Comparison of ENCODE assay signal across 8 mouse cellular contexts in the genomic region with DNA sequence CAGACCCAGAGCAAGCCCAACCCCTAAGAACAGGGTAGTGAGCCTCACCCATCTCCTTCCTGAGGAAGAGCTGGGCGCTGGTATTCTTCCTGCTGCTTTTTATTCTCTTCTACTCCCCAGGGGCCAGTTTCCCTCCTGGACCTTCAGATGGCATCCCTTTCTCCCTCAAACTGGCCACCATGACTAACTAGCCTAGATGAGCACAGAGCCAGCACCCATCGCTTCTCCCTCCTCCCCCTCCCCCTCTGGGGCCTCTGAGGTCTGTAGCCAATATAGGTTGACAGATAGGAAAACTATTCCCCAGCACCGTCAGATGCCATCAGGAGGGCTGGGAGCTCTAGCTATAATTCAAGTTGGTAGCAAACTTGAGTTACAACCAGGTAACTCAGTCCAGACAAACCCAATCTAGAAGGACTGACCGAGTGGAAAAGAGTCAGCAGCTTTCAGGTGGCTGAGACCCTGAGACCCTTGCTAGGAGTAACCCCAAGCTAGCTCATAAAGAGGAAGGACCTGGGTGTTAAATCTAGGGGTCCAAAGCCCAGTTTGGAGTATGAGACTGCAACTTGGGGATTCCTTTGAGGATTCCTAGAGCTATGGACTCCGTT. TPM values are rescaled to one million over a fixed set of nuclear protein-coding genes. Genes with fewer than 3 reads are reported as not detected.
DNase-seq lines count a peak whose midpoint lies in the region; ATAC-seq and TF ChIP-seq lines count a peak whose summit lies in the region.
"Had no signal": no experiment of that assay in that cellular context is flagged by ENCODE, and none has a peak within 500 bp of the region (broad histone marks: within the 10 kb centered on the region; RNA-seq: fewer than 3 reads in every experiment).

No protein-coding gene starts in this region.

- H3K27ac ChIP-seq in layer of hippocampus, adult 2 months = peak overlapping the region; percentile 68
- peak overlapping the region; percentile 35 for H3K27ac ChIP-seq in brown adipose tissue, adult 24 weeks (replicated peaks; ENCODE audit: low read depth, low read length)
- peak overlapping the region; percentile 22; the same call in 1 of the 2 replicates for H3K27ac ChIP-seq in limb, embryonic 13.5 days

- no peak for TF ChIP-seq CTCF in layer of hippocampus, adult 2 months (conservative IDR thresholded peaks at IDR 0.05)

- 46% methylated on average over 5 of the region's 5 CpGs for WGBS in limb, embryonic 13.5 days

- H3K4me2 ChIP-seq in limb, embryonic 13.5 days (replicated peaks) = peak overlapping the region; percentile 68

- H3K9ac ChIP-seq in limb, embryonic 13.5 days = no peak overlapping the region

- no peak for ATAC-seq in limb, embryonic 13.5 days (ENCODE audit: low FRiP score, low read depth)
- no peak for ATAC-seq in activated CD4-positive, CD25-positive, alpha-beta regulatory T cell, adult 4 months

- H3K4me3 ChIP-seq in layer of hippocampus, adult 2 months = no peak overlapping the region
- H3K4me3 ChIP-seq in brown adipose tissue, adult 24 weeks (ENCODE audit: insufficient read depth, low read depth, low read length) = no peak overlapping the region
- H3K4me3 ChIP-seq in limb, embryonic 13.5 days = no peak overlapping the region

- H3K9me3 ChIP-seq in limb, embryonic 13.5 days = no peaks in the 10 kb centered on the region

- no peaks in the 10 kb centered on the region for H3K36me3 ChIP-seq in limb, embryonic 13.5 days

- DNase-seq in layer of hippocampus, adult 2 months (ENCODE audit: low spot score in 2 of 2) = no peak
- DNase-seq in layer of hippocampus, postnatal 36 days = no peak
- peak; percentile 25 to 36 for DNase-seq in B cell, adult 2 months
- DNase-seq in cerebellum, postnatal 25 days = no peak

- H3K4me1 ChIP-seq in brown adipose tissue, adult 24 weeks (ENCODE audit: control insufficient read depth, insufficient read depth, insufficient read length, low read length) = peaks cover 12% of the 10 kb centered on the region; the same call in 1 of the 2 replicates
- peaks cover 20% of the 10 kb centered on the region for H3K4me1 ChIP-seq in limb, embryonic 13.5 days

- H3K27me3 ChIP-seq in limb, embryonic 13.5 days = peaks cover 6% of the 10 kb centered on the region

RNA-seq across cellular contexts. Expression of gene Fndc11, which starts 0.8 kb away (rescaled TPM):
- total RNA-seq in layer of hippocampus, adult 2 months (2021) = not detected
- total RNA-seq in layer of hippocampus, postnatal 36 days (2021) = not detected
- not detected in 2 replicates for polyA plus RNA-seq in brown adipose tissue, adult 24 weeks (2012; ENCODE audit: insufficient read depth, insufficient read length, missing spikeins)
- polyA plus RNA-seq in limb, embryonic 13.5 days (2015; fragmentation: Nextera tagmentation; extraction: Ambion mirVana) = 0.17 and 0.42 TPM in 2 replicates
- polyA plus RNA-seq in activated CD4-positive, CD25-positive, alpha-beta regulatory T cell, adult 4 months (2017; shearing (Covaris generic)) = 1 to 10 TPM in 1 of 2 experiments, under 1 TPM in 1; 0.73 to 1.1 TPM
- polyA plus RNA-seq: forebrain, embryonic 11.5 days had no signal

RNA-seq across cellular contexts. Expression of gene Srms, which starts 6.0 kb away (rescaled TPM):
- total RNA-seq in layer of hippocampus, adult 2 months (2021) = under 1 TPM; 0.12 to 0.41 TPM
- total RNA-seq in layer of hippocampus, postnatal 36 days (2021) = under 1 TPM; 0.35 to 0.66 TPM
- 1.1 and 1.5 TPM in 2 replicates for polyA plus RNA-seq in brown adipose tissue, adult 24 weeks (2012; ENCODE audit: insufficient read depth, insufficient read length, missing spikeins)
- polyA plus RNA-seq in limb, embryonic 13.5 days (2015; fragmentation: Nextera tagmentation; extraction: Ambion mirVana) = 0.15 and 0.19 TPM in 2 replicates
- under 1 TPM; 0.18 to 0.38 TPM for polyA plus RNA-seq in activated CD4-positive, CD25-positive, alpha-beta regulatory T cell, adult 4 months (2017; shearing (Covaris generic))

RNA-seq across cellular contexts. Expression of gene Ptk6, which starts 16.4 kb away (rescaled TPM):
- total RNA-seq in layer of hippocampus, adult 2 months (2021) = under 1 TPM in 1 of 2 experiments, not detected in 1; 0.10 TPM
- total RNA-seq in layer of hippocampus, postnatal 36 days (2021) = under 1 TPM in 1 of 2 experiments, not detected in 1; 0.10 TPM
- polyA plus RNA-seq in brown adipose tissue, adult 24 weeks (2012; ENCODE audit: insufficient read depth, insufficient read length, missing spikeins) = not detected in 2 replicates
- polyA plus RNA-seq in limb, embryonic 13.5 days (2015; fragmentation: Nextera tagmentation; extraction: Ambion mirVana) = not detected in 2 replicates
- not detected for polyA plus RNA-seq in activated CD4-positive, CD25-positive, alpha-beta regulatory T cell, adult 4 months (2017; shearing (Covaris generic))
- polyA plus RNA-seq: forebrain, embryonic 11.5 days had no signal

RNA-seq across cellular contexts. Expression of gene Helz2, which starts 22.8 kb away (rescaled TPM):
- 1 to 10 TPM; 2.5 to 2.9 TPM for total RNA-seq in layer of hippocampus, adult 2 months (2021)
- 1 to 10 TPM; 2.2 to 2.9 TPM for total RNA-seq in layer of hippocampus, postnatal 36 days (2021)
- 4.0 and 5.4 TPM in 2 replicates for polyA plus RNA-seq in brown adipose tissue, adult 24 weeks (2012; ENCODE audit: insufficient read depth, insufficient read length, missing spikeins)
- polyA plus RNA-seq in limb, embryonic 13.5 days (2015; fragmentation: Nextera tagmentation; extraction: Ambion mirVana) = 1.6 and 1.8 TPM in 2 replicates
- polyA plus RNA-seq in activated CD4-positive, CD25-positive, alpha-beta regulatory T cell, adult 4 months (2017; shearing (Covaris generic)) = 10 to 100 TPM; 15.5 to 18.4 TPM

RNA-seq across cellular contexts. Expression of gene Ppdpf, which starts 31.9 kb away (rescaled TPM):
- total RNA-seq in layer of hippocampus, adult 2 months (2021) = 10 to 100 TPM; 85.4 to 90.2 TPM
- 100 to 1,000 TPM in 1 of 2 experiments, 10 to 100 TPM in 1; 92.0 to 106 TPM for total RNA-seq in layer of hippocampus, postnatal 36 days (2021)
- polyA plus RNA-seq in brown adipose tissue, adult 24 weeks (2012; ENCODE audit: insufficient read depth, insufficient read length, missing spikeins) = 153 and 205 TPM in 2 replicates
- 352 and 375 TPM in 2 replicates for polyA plus RNA-seq in limb, embryonic 13.5 days (2015; fragmentation: Nextera tagmentation; extraction: Ambion mirVana)
- polyA plus RNA-seq in activated CD4-positive, CD25-positive, alpha-beta regulatory T cell, adult 4 months (2017; shearing (Covaris generic)) = 100 to 1,000 TPM; 179 to 181 TPM

Comparison
In these comparisons a context has a peak if more than half of its experiments do, and no peak if none do; other contexts are left out.
1. DNase-seq: peak in B cell, adult 2 months (2 of 2); none in layer of hippocampus, adult 2 months (0 of 2), layer of hippocampus, postnatal 36 days (0 of 2) and cerebellum, postnatal 25 days (0 of 2).
2. Peak in every context shown above with its lines, with median percentiles within 50 percentile points of each other: H3K27ac ChIP-seq.